In genomic region chr5:132509464-132509885, GRCm38 (mm10) we compare ENCODE assay signal across 9 mouse cellular contexts. TPM values are rescaled to one million over a fixed set of nuclear protein-coding genes. Genes with fewer than 3 reads are reported as not detected.
DNase-seq lines count a peak whose midpoint lies in the region; ATAC-seq lines count a peak whose summit lies in the region.
"Had no signal": no experiment of that assay in that cellular context is flagged by ENCODE, and none has a peak within 500 bp of the region (broad histone marks: within the 10 kb centered on the region; RNA-seq: fewer than 3 reads in every experiment).

No protein-coding gene starts in this region.

- H3K36me3 ChIP-seq in forebrain, embryonic 11.5 days (ENCODE audit: control insufficient read depth, insufficient read depth, low read length): no peaks in the 10 kb centered on the region
- H3K36me3 ChIP-seq in forebrain, embryonic 10.5 days (replicated peaks): no peaks in the 10 kb centered on the region
- no peaks in the 10 kb centered on the region for H3K36me3 ChIP-seq in limb, embryonic 13.5 days
- H3K36me3 ChIP-seq in limb, embryonic 10.5 days: no peaks in the 10 kb centered on the region
- no peaks in the 10 kb centered on the region for H3K36me3 ChIP-seq in forebrain, embryonic 15.5 days

- H3K9ac ChIP-seq in forebrain, embryonic 11.5 days (ENCODE audit: low read length): no peak overlapping the region
- no peak overlapping the region for H3K9ac ChIP-seq in limb, embryonic 13.5 days
- no peak overlapping the region for H3K9ac ChIP-seq in forebrain, embryonic 15.5 days (replicated peaks)

- ATAC-seq in forebrain, embryonic 11.5 days (replicated peaks; ENCODE audit: low FRiP score): peak; percentile 65; the same call in 1 of the 2 replicates
- ATAC-seq in limb, embryonic 13.5 days (ENCODE audit: low FRiP score, low read depth): no peak
- ATAC-seq in forebrain, embryonic 15.5 days (replicated peaks): peak; percentile 68
- ATAC-seq in megakaryocyte-erythroid progenitor cell, adult 5-6 weeks (replicated peaks; ENCODE audit: low FRiP score, low TSS enrichment, poor library complexity, severe bottlenecking): no peak

- no peaks in the 10 kb centered on the region; the same call in 1 of the 2 replicates for H3K27me3 ChIP-seq in forebrain, embryonic 11.5 days (ENCODE audit: control insufficient read depth, insufficient read depth, low read length)
- H3K27me3 ChIP-seq in forebrain, embryonic 10.5 days (ENCODE audit: poor library complexity, severe bottlenecking): peaks cover 28% of the 10 kb centered on the region
- H3K27me3 ChIP-seq in limb, embryonic 13.5 days: no peaks in the 10 kb centered on the region
- H3K27me3 ChIP-seq in limb, embryonic 10.5 days (ENCODE audit: low read depth, poor library complexity, severe bottlenecking): no peaks in the 10 kb centered on the region
- H3K27me3 ChIP-seq in forebrain, embryonic 15.5 days: no peaks in the 10 kb centered on the region

- no peak overlapping the region for H3K27ac ChIP-seq in forebrain, embryonic 11.5 days (ENCODE audit: low read depth, low read length)
- H3K27ac ChIP-seq in forebrain, embryonic 10.5 days: no peak overlapping the region
- no peak overlapping the region for H3K27ac ChIP-seq in limb, embryonic 13.5 days
- H3K27ac ChIP-seq in limb, embryonic 10.5 days: no peak overlapping the region
- H3K27ac ChIP-seq in forebrain, embryonic 15.5 days (replicated peaks): peak overlapping the region; percentile 12; the same call in 1 of the 2 replicates

- peaks cover 7% of the 10 kb centered on the region for H3K4me1 ChIP-seq in forebrain, embryonic 11.5 days (replicated peaks; ENCODE audit: control insufficient read depth, insufficient read depth, low read length)
- H3K4me1 ChIP-seq in forebrain, embryonic 10.5 days: peaks cover 57% of the 10 kb centered on the region
- H3K4me1 ChIP-seq in limb, embryonic 13.5 days: peaks cover 57% of the 10 kb centered on the region
- peaks cover 31% of the 10 kb centered on the region for H3K4me1 ChIP-seq in limb, embryonic 10.5 days
- H3K4me1 ChIP-seq in forebrain, embryonic 15.5 days: peaks cover 44% of the 10 kb centered on the region

- WGBS in forebrain, embryonic 11.5 days: 8% methylated on average over 9 of the region's 9 CpGs
- 15% methylated on average over 9 of the region's 9 CpGs for WGBS in forebrain, embryonic 10.5 days
- WGBS in limb, embryonic 13.5 days: 29% methylated on average over 9 of the region's 9 CpGs
- 22% methylated on average over 9 of the region's 9 CpGs for WGBS in limb, embryonic 10.5 days
- WGBS in forebrain, embryonic 15.5 days: 2% methylated on average over 9 of the region's 9 CpGs

- peak overlapping the region; percentile 33; the same call in 1 of the 2 replicates for H3K4me2 ChIP-seq in forebrain, embryonic 11.5 days (ENCODE audit: low read depth, low read length, severe bottlenecking)
- H3K4me2 ChIP-seq in limb, embryonic 13.5 days (replicated peaks): 0 out of 2 replicates have a peak overlapping the region, but pooled peaks have one; percentile 14
- peak overlapping the region; percentile 31 for H3K4me2 ChIP-seq in forebrain, embryonic 15.5 days (replicated peaks)

- no peak for DNase-seq in forebrain, embryonic 11.5 days (ENCODE audit: low spot score)
- no peak for DNase-seq in forebrain, embryonic 10.5 days (ENCODE audit: extremely low spot score, low spot score)
- DNase-seq in limb, embryonic 10.5 days (ENCODE audit: low spot score): no peak
- DNase-seq in right cerebral cortex, adult 2 months (ENCODE audit: low spot score in 2 of 2): peak; percentile 44 to 67
- no peak for DNase-seq in spleen, adult 12 weeks (ENCODE audit: low spot score)
- DNase-seq: gastrocnemius, postnatal 14 days had no signal

- H3K9me3 ChIP-seq in forebrain, embryonic 11.5 days (ENCODE audit: control insufficient read depth, low read length): no peaks in the 10 kb centered on the region
- no peaks in the 10 kb centered on the region for H3K9me3 ChIP-seq in forebrain, embryonic 10.5 days
- no peaks in the 10 kb centered on the region for H3K9me3 ChIP-seq in limb, embryonic 13.5 days
- no peaks in the 10 kb centered on the region for H3K9me3 ChIP-seq in limb, embryonic 10.5 days (replicated peaks)
- no peaks in the 10 kb centered on the region for H3K9me3 ChIP-seq in forebrain, embryonic 15.5 days

- H3K4me3 ChIP-seq in forebrain, embryonic 11.5 days (ENCODE audit: low read depth, low read length): no peak overlapping the region; the same call in 1 of the 2 replicates
- no peak overlapping the region for H3K4me3 ChIP-seq in forebrain, embryonic 10.5 days
- no peak overlapping the region for H3K4me3 ChIP-seq in limb, embryonic 13.5 days
- H3K4me3 ChIP-seq in limb, embryonic 10.5 days: no peak overlapping the region
- no peak overlapping the region; the same call in 1 of the 2 replicates for H3K4me3 ChIP-seq in forebrain, embryonic 15.5 days

RNA-seq across cellular contexts. Expression of gene Auts2, which starts 33.7 kb away (rescaled TPM):
- polyA plus RNA-seq in forebrain, embryonic 11.5 days (2014; fragmentation: Nextera tagmentation; extraction: Ambion mirVana): 64.2 and 71.4 TPM in 2 replicates
- polyA plus RNA-seq in forebrain, embryonic 10.5 days (2016; fragmentation: Nextera tagmentation; extraction: Ambion mirVana): 38.8 and 42.4 TPM in 2 replicates
- 55.1 and 57.6 TPM in 2 replicates for polyA plus RNA-seq in limb, embryonic 13.5 days (2015; fragmentation: Nextera tagmentation; extraction: Ambion mirVana)
- 43.0 and 57.8 TPM in 2 replicates for polyA plus RNA-seq in limb, embryonic 10.5 days (2016; fragmentation: Nextera tagmentation; extraction: Ambion mirVana)
- polyA plus RNA-seq in forebrain, embryonic 15.5 days (2015; fragmentation: Nextera tagmentation; extraction: Ambion mirVana): 94.3 and 105 TPM in 2 replicates
- total RNA-seq in megakaryocyte-erythroid progenitor cell, adult 5-6 weeks (2014; fragmentation: Nextera tagmentation): 0.84 and 3.3 TPM in 2 replicates
- total RNA-seq in megakaryocyte-erythroid progenitor cell, adult 5-6 weeks (2017): 0.50 TPM in 1 of 2 replicates, not detected in the other

Comparison
In these comparisons a context has a peak if more than half of its experiments do, and no peak if none do; other contexts are left out.
1. ATAC-seq: peak in forebrain, embryonic 11.5 days (single experiment) and forebrain, embryonic 15.5 days (single experiment); none in limb, embryonic 13.5 days (single experiment) and megakaryocyte-erythroid progenitor cell, adult 5-6 weeks (single experiment).
2. DNase-seq: peak in right cerebral cortex, adult 2 months (2 of 2); none in forebrain, embryonic 11.5 days (single experiment), forebrain, embryonic 10.5 days (single experiment), limb, embryonic 10.5 days (single experiment) and spleen, adult 12 weeks (single experiment).
3. Peak in every context shown above with its lines, with median percentiles within 50 percentile points of each other: H3K4me2 ChIP-seq.